Mouse (Mus musculus) midbrain, embryonic 16.5 days (tissue): Measurements from ENCODE around the gene Gm10073. TPM values are rescaled to one million over a fixed set of nuclear protein-coding genes. Genes with fewer than 3 reads are reported as not detected.

Source experiments
- ATAC-seq: fragments of 200-750 bp; cut with Nextera tagmentation; 2 replicates; pipeline ENCODE4 v1.8.0; 2017; ENCODE audit warnings: moderate TSS enrichment
- H3K27ac ChIP-seq: fragments of 300-500 bp; sonication (generic); 2 replicates; pipeline ENCODE4 v1.5.1; 2014; ENCODE audit warnings: mild to moderate bottlenecking, low read length, mixed read lengths
- H3K27me3 ChIP-seq: fragments of 300-500 bp; sonication (generic); 2 replicates; pipeline ENCODE4 v1.6.1; 2014; ENCODE audit warnings: low read depth, low read length, mixed read lengths; ENCODE audit not compliant: control insufficient read depth, insufficient read depth
- H3K36me3 ChIP-seq: fragments of 300-500 bp; sonication (generic); 2 replicates; pipeline ENCODE4 v1.6.1; 2014; ENCODE audit warnings: mild to moderate bottlenecking, low read length, moderate library complexity, mixed read lengths; ENCODE audit not compliant: control insufficient read depth, insufficient read depth
- H3K4me1 ChIP-seq: fragments of 300-500 bp; sonication (generic); 2 replicates; pipeline ENCODE4 v1.6.1; 2014; ENCODE audit warnings: mild to moderate bottlenecking, low read length, mixed read lengths; ENCODE audit not compliant: control insufficient read depth, insufficient read depth
- H3K4me2 ChIP-seq: fragments of 300-500 bp; sonication (generic); 2 replicates; pipeline ENCODE4 v1.6.1; 2014; ENCODE audit warnings: mild to moderate bottlenecking, low read length, mixed read lengths
- H3K4me3 ChIP-seq: fragments of 300-500 bp; sonication (generic); 2 replicates; pipeline ENCODE4 v1.5.1; 2014; ENCODE audit warnings: low read depth, mild to moderate bottlenecking, low read length, moderate library complexity, mixed read lengths
- H3K9ac ChIP-seq: fragments of 300-500 bp; sonication (generic); 2 replicates; pipeline ENCODE4 v1.6.1; 2014; ENCODE audit warnings: low read depth, low read length, mixed read lengths
- H3K9me3 ChIP-seq: fragments of 300-500 bp; sonication (generic); replicated peaks from 2 replicates; pipeline ENCODE4 v1.6.1; 2014; ENCODE audit warnings: mild to moderate bottlenecking, low read length, mixed read lengths; ENCODE audit not compliant: control insufficient read depth, poor library complexity, severe bottlenecking
- WGBS: fragments of 180-500 bp; shearing (Covaris S2); extraction: QIAGEN DNeasy Blood & Tissue Kit; methylation state at CpG from one replicate; pipeline ENCODE4 v1.1.7; 2014; 5-methylcytosine and 5-hydroxymethylcytosine counted together
- polyA plus RNA-seq: library from polyadenylated mRNA; unstranded; fragments of >200 nt; fragmentation: Nextera tagmentation; extraction: Ambion mirVana; gene quantifications from 2 replicates; pipeline ENCODE4 v1.2.1, GENCODE M21; 2015

Gene Gm10073
- polyA plus RNA-seq, 1 experiment from 2014 or later: 5.9 TPM

- WGBS: 95% methylated on average over 10 of the region's 10 CpGs
Observed at GRCm38 (mm10) chr8:106529885-106530482, 43.3 kb downstream of the Gm10073 start.

GRCm38 (mm10) chr8:106528596-106529249, 44.5 kb downstream of the Gm10073 start:
- Histone ChIP-seq H3K9me3 (no peaks in the 10 kb centered on the region), H3K4me2 (no peak overlapping the region), H3K4me3 (no peak overlapping the region), H3K27me3 (no peaks in the 10 kb centered on the region), H3K4me1 (no peaks in the 10 kb centered on the region), H3K27ac (no peak overlapping the region), H3K36me3 (no peaks in the 10 kb centered on the region), H3K9ac (no peak overlapping the region)
- 87% methylated on average over 9 of the region's 9 CpGs for WGBS
- no peak for ATAC-seq

More at GRCm38 (mm10) chr8:106529885-106530482, 43.3 kb downstream of the Gm10073 start:
- H3K4me2 ChIP-seq: no peak overlapping the region
- no peaks in the 10 kb centered on the region for H3K4me1 ChIP-seq
- no peak overlapping the region for H3K4me3 ChIP-seq
- no peaks in the 10 kb centered on the region for H3K36me3 ChIP-seq
- H3K9me3 ChIP-seq: no peaks in the 10 kb centered on the region
- ATAC-seq: no peak
- H3K27ac ChIP-seq: no peak overlapping the region
- no peaks in the 10 kb centered on the region for H3K27me3 ChIP-seq
- no peak overlapping the region for H3K9ac ChIP-seq

- H3K9ac ChIP-seq: no peak overlapping the region
- no peaks in the 10 kb centered on the region for H3K4me1 ChIP-seq
- H3K9me3 ChIP-seq: no peaks in the 10 kb centered on the region
- no peak overlapping the region for H3K27ac ChIP-seq
- H3K27me3 ChIP-seq: no peaks in the 10 kb centered on the region
- no peak overlapping the region for H3K4me3 ChIP-seq
- no peaks in the 10 kb centered on the region for H3K36me3 ChIP-seq
- no peak for ATAC-seq
- H3K4me2 ChIP-seq: no peak overlapping the region
- 86% methylated on average over 9 of the region's 9 CpGs for WGBS
Observed at GRCm38 (mm10) chr8:106527241-106528036, 45.8 kb downstream of the Gm10073 start.

GRCm38 (mm10) chr8:106526725-106527124, 46.5 kb downstream of the Gm10073 start:
- H3K27ac ChIP-seq: no peak overlapping the region
- H3K9me3 ChIP-seq: no peaks in the 10 kb centered on the region
- H3K4me1 ChIP-seq: no peaks in the 10 kb centered on the region
- no peak overlapping the region for H3K9ac ChIP-seq
- no peaks in the 10 kb centered on the region for H3K36me3 ChIP-seq
- H3K4me2 ChIP-seq: no peak overlapping the region
- 49% methylated on average over 6 of the region's 6 CpGs for WGBS
- no peak overlapping the region for H3K4me3 ChIP-seq
- ATAC-seq: no peak
- H3K27me3 ChIP-seq: no peaks in the 10 kb centered on the region

Other genes with a start within 250 kb of the Gm10073 start
- 69.6 and 76.2 TPM in 2 replicates for gene Smpd3, start 235.5 kb downstream of the Gm10073 start, polyA plus RNA-seq
- 45.3 and 45.9 TPM in 2 replicates for gene Zfp90, start 158.1 kb downstream of the Gm10073 start, polyA plus RNA-seq
- not detected in 2 replicates for gene 6030452D12Rik, start 72.9 kb downstream of the Gm10073 start, polyA plus RNA-seq
- 0.91 and 1.2 TPM in 2 replicates for gene Cdh3, start 62.6 kb downstream of the Gm10073 start, polyA plus RNA-seq
- gene Cdh1, start 29.9 kb upstream of the Gm10073 start, polyA plus RNA-seq: 3.8 and 4.1 TPM in 2 replicates
- 6.1 and 6.3 TPM in 2 replicates for gene Tango6, start 109.6 kb upstream of the Gm10073 start, polyA plus RNA-seq